Mouse (Mus musculus): ENCODE data around the gene Wdr24. TPM values are rescaled to one million over a fixed set of nuclear protein-coding genes. Genes with fewer than 3 reads are reported as not detected.

Gene Wdr24
- polyA plus RNA-seq, 1 experiment from 2014 or later = 22.1 TPM

- Histone ChIP-seq H3K4me1 (replicated peaks; ENCODE audit: insufficient read depth, low read length) (peaks cover 5% of the 10 kb centered on the region), H3K9ac (ENCODE audit: low read depth, low read length) (peak overlapping the region; percentile 84; the same call in 1 of the 2 replicates), H3K36me3 (ENCODE audit: insufficient read depth, low read length) (peaks cover 36% of the 10 kb centered on the region), H3K27ac (0 out of 2 replicates have a peak overlapping the region, but pooled peaks have one; percentile 89), H3K4me2 (ENCODE audit: low read length) (peak overlapping the region; percentile 98), H3K9me3 (replicated peaks; ENCODE audit: low read length) (no peaks in the 10 kb centered on the region), H3K4me3 (replicated peaks; ENCODE audit: low read depth, low read length) (peak overlapping the region; percentile 86; the same call in 1 of the 2 replicates), H3K27me3 (ENCODE audit: insufficient read depth, low read length) (no peaks in the 10 kb centered on the region)
- no peak for DNase-seq (ENCODE audit: low spot score)
- ATAC-seq (replicated peaks; ENCODE audit: low FRiP score, low read depth) = no peak
- 89% methylated on average over 4 of the region's 4 CpGs for WGBS
- TF ChIP-seq CTCF (IDR thresholded peaks at IDR 0.05; ENCODE audit: low read depth) = no peak
These were observed 19.7 kb downstream of the Wdr24 start for GRCm38 (mm10) chr17:25843122-25843521.

- Histone ChIP-seq H3K27me3 (ENCODE audit: insufficient read depth, low read length) (no peaks in the 10 kb centered on the region), H3K9ac (ENCODE audit: low read depth, low read length) (peak overlapping the region; percentile 84), H3K27ac (peak overlapping the region; percentile 89), H3K9me3 (replicated peaks; ENCODE audit: low read length) (no peaks in the 10 kb centered on the region), H3K36me3 (ENCODE audit: insufficient read depth, low read length) (peaks cover 38% of the 10 kb centered on the region), H3K4me2 (ENCODE audit: low read length) (peak overlapping the region; percentile 98), H3K4me3 (replicated peaks; ENCODE audit: low read depth, low read length) (peak overlapping the region; percentile 86), H3K4me1 (replicated peaks; ENCODE audit: insufficient read depth, low read length) (peaks cover 5% of the 10 kb centered on the region)
- TF ChIP-seq CTCF (IDR thresholded peaks at IDR 0.05; ENCODE audit: low read depth) = no peak
- 1% methylated on average over 31 of the region's 38 CpGs for WGBS
- ATAC-seq (replicated peaks; ENCODE audit: low FRiP score, low read depth) = peak; percentile 15
- DNase-seq (ENCODE audit: low spot score) = peak; percentile 39
These were observed 20.4 kb downstream of the Wdr24 start for GRCm38 (mm10) chr17:25843636-25844395.

- peak; percentile 77 for TF ChIP-seq CTCF (IDR thresholded peaks at IDR 0.05; ENCODE audit: low read depth)
- Histone ChIP-seq H3K4me3 (replicated peaks; ENCODE audit: low read depth, low read length) (peak within 1 kb of the TSS; percentile 86), H3K9me3 (replicated peaks; ENCODE audit: low read length) (no peaks in the 10 kb centered on the region), H3K4me1 (replicated peaks; ENCODE audit: insufficient read depth, low read length) (peaks cover 5% of the 10 kb centered on the region), H3K27ac (peak within 1 kb of the TSS; percentile 89), H3K27me3 (ENCODE audit: insufficient read depth, low read length) (no peaks in the 10 kb centered on the region), H3K9ac (ENCODE audit: low read depth, low read length) (peak within 1 kb of the TSS; percentile 84), H3K4me2 (ENCODE audit: low read length) (peak within 1 kb of the TSS; percentile 98), H3K36me3 (ENCODE audit: insufficient read depth, low read length) (peaks cover 32% of the 10 kb centered on the region)
- WGBS = 1% methylated on average over 21 of the region's 21 CpGs
- peak; percentile 97 for DNase-seq (ENCODE audit: low spot score)
- ATAC-seq (replicated peaks; ENCODE audit: low FRiP score, low read depth) = peak; percentile 91
These were observed 21.0 kb downstream of the Wdr24 start, which contains the start of gene Rhot2 for GRCm38 (mm10) chr17:25844396-25844901. TSS of gene Rhot2 (minus strand) at chr17:25844851.

GRCm38 (mm10) chr17:25860229-25860628 is 36.8 kb downstream of the Wdr24 start:
- no peak overlapping the region; the same call in 1 of the 2 replicates for H3K4me2 ChIP-seq (ENCODE audit: low read length)

GRCm38 (mm10) chr17:25860832-25861703 is 37.6 kb downstream of the Wdr24 start, which contains the start of gene Wdr90:
TSS of gene Wdr90 (minus strand) at chr17:25861501.
- Histone ChIP-seq H3K27ac (peak within 1 kb of the TSS; percentile 82), H3K4me3 (replicated peaks; ENCODE audit: low read depth, low read length) (peak within 1 kb of the TSS; percentile 65), H3K36me3 (ENCODE audit: insufficient read depth, low read length) (no peaks in the 10 kb centered on the region), H3K27me3 (ENCODE audit: insufficient read depth, low read length) (no peaks in the 10 kb centered on the region), H3K9me3 (replicated peaks; ENCODE audit: low read length) (no peaks in the 10 kb centered on the region), H3K4me2 (ENCODE audit: low read length) (peak within 1 kb of the TSS; percentile 96), H3K9ac (ENCODE audit: low read depth, low read length) (peak within 1 kb of the TSS; percentile 71), H3K4me1 (replicated peaks; ENCODE audit: insufficient read depth, low read length) (peaks cover 5% of the 10 kb centered on the region)
- ATAC-seq (replicated peaks; ENCODE audit: low FRiP score, low read depth) (peak; percentile 86), DNase-seq (ENCODE audit: low spot score) (peak; percentile 95)
- 2% methylated on average over 65 of the region's 65 CpGs for WGBS
- TF ChIP-seq CTCF (IDR thresholded peaks at IDR 0.05; ENCODE audit: low read depth) = peak; percentile 30; the same call in 1 of the 2 replicates

More at GRCm38 (mm10) chr17:25860229-25860628, 36.8 kb downstream of the Wdr24 start:
- Histone ChIP-seq H3K27me3 (ENCODE audit: insufficient read depth, low read length) (no peaks in the 10 kb centered on the region), H3K4me3 (replicated peaks; ENCODE audit: low read depth, low read length) (peak overlapping the region; percentile 65; the same call in 1 of the 2 replicates), H3K4me1 (replicated peaks; ENCODE audit: insufficient read depth, low read length) (peaks cover 5% of the 10 kb centered on the region), H3K27ac (no peak overlapping the region), H3K9ac (ENCODE audit: low read depth, low read length) (peak overlapping the region; percentile 71; the same call in 1 of the 2 replicates), H3K36me3 (ENCODE audit: insufficient read depth, low read length) (0 out of 2 replicates have a peak, but pooled peaks cover 6% of the 10 kb centered on the region), H3K9me3 (replicated peaks; ENCODE audit: low read length) (no peaks in the 10 kb centered on the region)
- DNase-seq (ENCODE audit: low spot score) = no peak
- ATAC-seq (replicated peaks; ENCODE audit: low FRiP score, low read depth) = no peak
- 90% methylated on average over 6 of the region's 6 CpGs for WGBS
- no peak for TF ChIP-seq CTCF (IDR thresholded peaks at IDR 0.05; ENCODE audit: low read depth)
